Mouse (Mus musculus) testis, adult 2 months (tissue): ENCODE results near the gene Cbs. TPM values are rescaled to one million over a fixed set of nuclear protein-coding genes. Genes with fewer than 3 reads are reported as not detected.

Experiments used
- H3K27ac ChIP-seq: fragments of 200-500 bp; 2 replicates; pipeline ENCODE4 v1.5.1; 2012; ENCODE audit warnings: low read depth, low read length; ENCODE audit not compliant: control insufficient read depth, insufficient read depth
- H3K27me3 ChIP-seq: fragments of 200-500 bp; 2 replicates; pipeline ENCODE4 v1.6.1; 2012; ENCODE audit warnings: mild to moderate bottlenecking, low read length, moderate library complexity; ENCODE audit not compliant: control insufficient read depth, insufficient read depth
- H3K36me3 ChIP-seq: fragments of 200-500 bp; 2 replicates; pipeline ENCODE4 v1.6.1; 2012; ENCODE audit warnings: mild to moderate bottlenecking, low read length; ENCODE audit not compliant: control insufficient read depth, insufficient read depth
- H3K4me1 ChIP-seq: fragments of 200-500 bp; 2 replicates; pipeline ENCODE4 v1.6.1; 2012; ENCODE audit warnings: low read length; ENCODE audit not compliant: control insufficient read depth, insufficient read depth
- H3K4me3 ChIP-seq: fragments of 200-500 bp; 2 replicates; pipeline ENCODE4 v1.5.1; 2012; ENCODE audit warnings: low read depth, mild to moderate bottlenecking, low read length, moderate library complexity, mixed read lengths; ENCODE audit not compliant: control insufficient read depth
- CTCF ChIP-seq: fragments of 200-500 bp; IDR thresholded peaks from 2 replicates; pipeline ENCODE4 v1.5.1; 2012; ENCODE audit warnings: low read depth, mild to moderate bottlenecking, inconsistent platforms, low read length, moderate library complexity; ENCODE audit not compliant: control insufficient read depth, insufficient read depth, insufficient replicate concordance
- POLR2A ChIP-seq: fragments of 200-500 bp; IDR thresholded peaks from 2 replicates; pipeline ENCODE4 v1.6.1; 2012; ENCODE audit warnings: low read depth, mild to moderate bottlenecking, inconsistent platforms, low read length, moderate library complexity; ENCODE audit not compliant: control insufficient read depth
- polyA plus RNA-seq: library from polyadenylated mRNA; depleted of rRNA; stranded (reverse); fragments of >200 nt; gene quantifications from 2 replicates; pipeline ENCODE4 v1.2.3, GENCODE M21; 2012; rRNA removed

The Cbs gene
- polyA plus RNA-seq: 0.58 and 8.2 TPM in 2 replicates

GRCm38 (mm10) chr17:31636942-31637811 is at the start of gene Cbs:
Gene Cbs (minus strand): TSS chr17:31637238.
- peaks cover 18% of the 10 kb centered on the region for H3K4me1 ChIP-seq
- no peak within 1 kb of the TSS for H3K27ac ChIP-seq
- H3K36me3 ChIP-seq: no peaks in the 10 kb centered on the region
- no peak for TF ChIP-seq CTCF
- no peak for TF ChIP-seq POLR2A
- H3K27me3 ChIP-seq: peaks cover 3% of the 10 kb centered on the region; the same call in 1 of the 2 replicates
- peak within 1 kb of the TSS; percentile 68 for H3K4me3 ChIP-seq

GRCm38 (mm10) chr17:31686225-31686564 is 49.2 kb upstream of the Cbs start:
- Histone ChIP-seq H3K4me3 (no peak overlapping the region), H3K36me3 (no peaks in the 10 kb centered on the region), H3K27me3 (no peaks in the 10 kb centered on the region), H3K4me1 (peaks cover 2% of the 10 kb centered on the region; the same call in 1 of the 2 replicates), H3K27ac (peak overlapping the region; percentile 12; the same call in 1 of the 2 replicates)
- no peak for TF ChIP-seq CTCF
- TF ChIP-seq POLR2A: no peak

DNA sequence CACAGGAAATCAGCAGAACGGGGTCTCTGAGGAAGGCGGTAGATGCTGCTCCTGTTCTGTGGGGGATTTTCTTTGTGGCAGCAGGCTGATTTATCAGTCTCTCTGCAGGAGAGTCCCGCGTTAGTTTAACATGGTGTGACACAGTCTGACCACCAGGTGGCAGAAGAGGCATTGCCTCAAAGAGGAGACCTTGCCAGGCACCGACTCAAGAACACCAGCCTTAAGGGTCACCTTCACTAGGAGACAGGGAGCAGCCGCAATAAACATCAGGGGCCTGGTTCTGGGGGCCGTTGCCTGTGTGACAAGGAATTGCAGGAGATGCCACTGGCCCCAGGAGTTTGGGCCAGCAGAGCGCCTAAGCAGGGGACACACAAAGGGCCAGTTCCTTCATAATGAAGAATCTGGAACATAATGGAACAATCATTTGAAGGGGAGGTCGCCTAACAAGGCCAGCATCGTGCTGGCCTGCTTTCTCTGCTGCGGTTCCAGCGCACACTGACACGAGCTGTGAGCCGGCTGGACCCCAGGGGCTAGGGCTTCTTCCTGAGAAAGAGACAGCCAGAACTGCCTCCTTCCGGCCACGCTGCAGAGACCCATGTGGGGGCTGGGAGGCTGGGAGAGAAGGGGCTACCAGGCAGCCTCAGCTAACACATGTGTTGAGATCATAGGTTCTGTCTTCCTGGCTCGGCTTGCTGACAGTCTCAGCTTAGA is 48.6 kb upstream of the Cbs start:
- Histone ChIP-seq H3K4me3 (no peak overlapping the region), H3K27me3 (no peaks in the 10 kb centered on the region), H3K27ac (peak overlapping the region; percentile 12; the same call in 1 of the 2 replicates), H3K36me3 (no peaks in the 10 kb centered on the region), H3K4me1 (peaks cover 2% of the 10 kb centered on the region; the same call in 1 of the 2 replicates)
- no peak for TF ChIP-seq POLR2A
- peak; percentile 89; the same call in 1 of the 2 replicates for TF ChIP-seq CTCF

- H3K27me3 ChIP-seq: no peaks in the 10 kb centered on the region
- no peaks in the 10 kb centered on the region for H3K4me1 ChIP-seq
- TF ChIP-seq POLR2A: no peak
- TF ChIP-seq CTCF: no peak
- no peaks in the 10 kb centered on the region for H3K36me3 ChIP-seq
- H3K27ac ChIP-seq: no peak overlapping the region
- no peak overlapping the region for H3K4me3 ChIP-seq
Observed at GRCm38 (mm10) chr17:31680450-31680849, 43.4 kb upstream of the Cbs start.

- Histone ChIP-seq H3K4me3 (no peak within 1 kb of the TSS), H3K27ac (no peak within 1 kb of the TSS), H3K4me1 (no peaks in the 10 kb centered on the region), H3K27me3 (no peaks in the 10 kb centered on the region), H3K36me3 (no peaks in the 10 kb centered on the region)
- no peak for TF ChIP-seq CTCF
- TF ChIP-seq POLR2A: no peak
Observed at GRCm38 (mm10) chr17:31677507-31677906, 40.5 kb upstream of the Cbs start, which contains the start of gene Cryaa. Gene Cryaa (plus strand): TSS chr17:31677807.

GRCm38 (mm10) chr17:31674426-31674825 is 37.4 kb upstream of the Cbs start:
- Histone ChIP-seq H3K27ac (no peak overlapping the region), H3K4me3 (no peak overlapping the region), H3K27me3 (no peaks in the 10 kb centered on the region), H3K36me3 (no peaks in the 10 kb centered on the region), H3K4me1 (no peaks in the 10 kb centered on the region)
- TF ChIP-seq CTCF: no peak
- TF ChIP-seq POLR2A: no peak

DNA sequence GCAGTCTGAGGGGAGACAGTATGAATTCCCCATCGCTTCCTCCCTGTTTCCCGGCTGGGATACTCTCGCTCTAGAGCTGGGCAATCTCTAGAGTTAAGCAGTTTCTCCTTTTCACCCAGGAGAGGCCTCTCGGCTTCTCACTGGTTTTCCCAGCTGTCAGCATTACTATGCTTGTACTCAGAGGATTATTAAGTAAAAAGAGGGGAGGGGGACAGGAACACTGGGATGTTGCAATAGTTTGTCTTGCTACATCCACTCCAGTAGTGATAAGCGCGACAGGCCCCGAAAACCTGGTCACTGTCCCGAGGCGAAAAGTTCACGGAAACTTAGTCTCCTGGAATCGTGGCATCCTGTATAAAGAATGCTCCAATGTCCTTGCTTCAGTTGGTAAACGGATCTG is 35.2 kb upstream of the Cbs start:
- Histone ChIP-seq H3K4me1 (no peaks in the 10 kb centered on the region), H3K27me3 (no peaks in the 10 kb centered on the region), H3K36me3 (no peaks in the 10 kb centered on the region), H3K27ac (no peak overlapping the region), H3K4me3 (no peak overlapping the region)
- TF ChIP-seq POLR2A (no peak), CTCF (no peak)
